Mouse (Mus musculus) ES-Bruce4 (cell line): ENCODE measurements at regions not wholly inside any gene's neighbourhood (a gene's known extent, or its start where the extent isn't known, plus 50 kb on each side); places are given as distances from the start of the nearest gene placed in this dataset.

ENCODE experiments used
- CTCF ChIP-seq: IDR thresholded peaks from one replicate; pipeline ENCODE4 v1.8.1; 2011; ENCODE audit warnings: low read depth, low read length
- EP300 ChIP-seq: IDR thresholded peaks from 2 replicates; pipeline ENCODE4 v1.6.1; 2011; ENCODE audit warnings: low read depth, low read length; ENCODE audit not compliant: insufficient read depth

GRCm38 (mm10) chr10:8072463-8072862, 116.4 kb upstream of the Tab2 start:
- no peak for TF ChIP-seq CTCF
- TF ChIP-seq EP300, result no peak
